Mouse (Mus musculus) forebrain, embryonic 13.5 days (tissue): Measurements from ENCODE around the gene Pld2. TPM values are rescaled to one million over a fixed set of nuclear protein-coding genes. Genes with fewer than 3 reads are reported as not detected.
A peak's percentile ranks its signal among the peaks of the same experiment; 100 is the strongest.

ENCODE experiments used
- ATAC-seq: fragments of 200-750 bp; cut with Nextera tagmentation; 2 replicates; pipeline ENCODE4 v1.8.0; 2017
- H3K27ac ChIP-seq: fragments of 300-500 bp; sonication (generic); 2 replicates; pipeline ENCODE4 v1.5.1; 2015; ENCODE audit warnings: inconsistent platforms, mild to moderate bottlenecking, moderate library complexity
- H3K27me3 ChIP-seq: fragments of 300-500 bp; sonication (generic); 2 replicates; pipeline ENCODE4 v1.6.1; 2015; ENCODE audit warnings: mild to moderate bottlenecking, inconsistent platforms
- H3K36me3 ChIP-seq: fragments of 300-500 bp; sonication (generic); 2 replicates; pipeline ENCODE4 v1.6.1; 2015; ENCODE audit warnings: mild to moderate bottlenecking, inconsistent platforms; ENCODE audit not compliant: poor library complexity, severe bottlenecking
- H3K4me1 ChIP-seq: fragments of 300-500 bp; sonication (generic); 2 replicates; pipeline ENCODE4 v1.6.1; 2015; ENCODE audit warnings: inconsistent platforms
- H3K4me2 ChIP-seq: fragments of 300-500 bp; sonication (generic); 2 replicates; pipeline ENCODE4 v1.6.1; 2015; ENCODE audit warnings: inconsistent platforms, mild to moderate bottlenecking, moderate library complexity
- H3K4me3 ChIP-seq: fragments of 300-500 bp; sonication (generic); 2 replicates; pipeline ENCODE4 v1.5.1; 2015; ENCODE audit warnings: mild to moderate bottlenecking, inconsistent platforms
- H3K9ac ChIP-seq: fragments of 300-500 bp; sonication (generic); 2 replicates; pipeline ENCODE4 v1.6.1; 2015; ENCODE audit warnings: mild to moderate bottlenecking, inconsistent platforms
- H3K9me3 ChIP-seq: fragments of 300-500 bp; sonication (generic); replicated peaks from 2 replicates; pipeline ENCODE4 v1.6.1; 2016; ENCODE audit warnings: inconsistent platforms
- WGBS: fragments of 180-500 bp; shearing (Covaris S2); methylation state at CpG from one replicate; pipeline ENCODE4 v1.1.7; 2015; 5-methylcytosine and 5-hydroxymethylcytosine counted together
- polyA plus RNA-seq: library from polyadenylated mRNA; unstranded; fragments of >200 nt; fragmentation: Nextera tagmentation; extraction: Ambion mirVana; gene quantifications from 2 replicates; pipeline ENCODE4 v1.2.1, GENCODE M21; 2015

The Pld2 gene
- polyA plus RNA-seq, 1 experiment from 2014 or later: 2.9 TPM

DNA sequence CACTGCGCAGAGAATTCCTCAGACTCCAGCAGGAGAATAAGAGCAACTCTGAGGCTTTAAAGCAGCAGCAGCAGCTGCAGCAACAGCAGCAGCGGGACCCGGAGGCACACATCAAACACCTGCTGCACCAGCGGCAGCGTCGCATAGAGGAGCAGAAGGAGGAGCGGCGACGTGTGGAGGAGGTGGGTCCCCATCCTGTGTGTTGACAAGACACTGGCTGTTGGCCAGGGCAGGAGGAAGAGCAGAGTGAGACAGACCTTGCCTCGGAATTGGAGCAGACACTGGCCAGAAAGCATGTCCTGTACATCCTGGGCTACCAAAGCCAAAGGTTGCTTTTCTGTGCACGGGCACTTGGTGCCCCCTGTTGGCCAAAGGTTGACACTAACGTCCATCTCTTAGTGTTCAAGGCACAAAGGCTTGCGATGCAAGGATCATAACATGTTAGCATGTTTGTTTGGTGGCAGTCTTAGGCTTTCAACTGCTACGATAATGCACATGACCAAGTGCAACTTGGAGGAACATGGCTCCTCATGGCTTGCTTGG is 65.2 kb downstream of the Pld2 start:
- WGBS: 61% methylated on average over 14 of the region's 14 CpGs
- no peaks in the 10 kb centered on the region for H3K9me3 ChIP-seq
- peak overlapping the region; percentile 31; the same call in 1 of the 2 replicates for H3K27ac ChIP-seq
- no peak overlapping the region for H3K4me2 ChIP-seq
- no peak for ATAC-seq
- H3K4me3 ChIP-seq: no peak overlapping the region
- no peaks in the 10 kb centered on the region for H3K27me3 ChIP-seq
- peaks cover 86% of the 10 kb centered on the region for H3K36me3 ChIP-seq
- H3K4me1 ChIP-seq: no peaks in the 10 kb centered on the region
- H3K9ac ChIP-seq: no peak overlapping the region

DNA sequence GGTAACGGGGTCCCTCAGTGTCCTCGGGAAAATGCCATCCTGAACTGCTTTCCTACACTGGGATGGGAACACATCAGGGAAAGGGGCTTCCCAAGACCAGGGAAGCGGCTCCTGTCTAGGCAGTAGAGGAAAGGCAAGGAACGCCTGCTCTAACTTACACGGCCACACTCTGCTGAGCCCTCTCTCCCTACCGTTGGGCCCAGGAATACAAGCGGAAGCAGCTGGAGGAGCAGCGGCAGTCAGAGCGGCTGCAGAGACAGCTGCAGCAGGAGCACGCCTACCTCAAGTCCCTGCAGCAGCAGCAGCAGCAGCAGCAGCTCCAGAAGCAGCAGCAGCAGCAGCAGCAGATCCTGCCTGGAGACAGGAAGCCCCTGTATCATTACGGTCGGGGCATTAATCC is 66.9 kb downstream of the Pld2 start:
- WGBS: 79% methylated on average over 12 of the region's 12 CpGs

GRCm38 (mm10) chr11:70607611-70608010 is 67.7 kb downstream of the Pld2 start:
- Histone ChIP-seq H3K27me3 (no peaks in the 10 kb centered on the region), H3K9ac (no peak overlapping the region), H3K4me1 (no peaks in the 10 kb centered on the region), H3K4me3 (no peak overlapping the region), H3K36me3 (peaks cover 97% of the 10 kb centered on the region), H3K27ac (no peak overlapping the region), H3K9me3 (no peaks in the 10 kb centered on the region), H3K4me2 (no peak overlapping the region)
- no peak for ATAC-seq
- 87% methylated on average over 9 of the region's 9 CpGs for WGBS

More for the DNA sequence above, 66.9 kb downstream of the Pld2 start:
- no peaks in the 10 kb centered on the region for H3K27me3 ChIP-seq
- no peak for ATAC-seq
- H3K9me3 ChIP-seq: no peaks in the 10 kb centered on the region
- peaks cover 98% of the 10 kb centered on the region for H3K36me3 ChIP-seq
- no peaks in the 10 kb centered on the region for H3K4me1 ChIP-seq
- H3K4me2 ChIP-seq: no peak overlapping the region
- no peak overlapping the region for H3K9ac ChIP-seq
- H3K27ac ChIP-seq: no peak overlapping the region
- no peak overlapping the region for H3K4me3 ChIP-seq

Other genes starting within 250 kb of the Pld2 start
- not detected in 2 replicates for gene Alox12e, start 217.4 kb upstream of the Pld2 start, polyA plus RNA-seq
- gene Alox15, start 188.0 kb upstream of the Pld2 start, polyA plus RNA-seq: 0.15 TPM in 1 of 2 replicates, not detected in the other
- gene Pelp1, start 130.0 kb upstream of the Pld2 start, polyA plus RNA-seq: 32.0 and 36.3 TPM in 2 replicates
- 33.0 and 33.2 TPM in 2 replicates for gene Arrb2, start 107.4 kb upstream of the Pld2 start, polyA plus RNA-seq
- 36.6 and 40.8 TPM in 2 replicates for gene Med11, start 88.1 kb upstream of the Pld2 start, polyA plus RNA-seq
- gene Zmynd15, start 80.6 kb upstream of the Pld2 start, polyA plus RNA-seq: 0.37 and 0.58 TPM in 2 replicates
- gene Cxcl16, start 80.1 kb upstream of the Pld2 start, polyA plus RNA-seq: 0.71 and 0.83 TPM in 2 replicates
- gene Tm4sf5, start 34.8 kb upstream of the Pld2 start, polyA plus RNA-seq: 0.17 and 0.30 TPM in 2 replicates
- 0.57 TPM in 1 of 2 replicates, not detected in the other for gene Vmo1, start 25.4 kb upstream of the Pld2 start, polyA plus RNA-seq
- not detected in 2 replicates for gene Gltpd2, start 20.9 kb upstream of the Pld2 start, polyA plus RNA-seq
- gene Psmb6, start 14.7 kb upstream of the Pld2 start, polyA plus RNA-seq: 912 and 933 TPM in 2 replicates
- not detected in 2 replicates for gene Gm40193, start 7.1 kb upstream of the Pld2 start, polyA plus RNA-seq
- gene Mink1, start 22.8 kb downstream of the Pld2 start, polyA plus RNA-seq: 10.6 and 11.2 TPM in 2 replicates
- gene 4930544D05Rik, start 75.8 kb downstream of the Pld2 start, polyA plus RNA-seq: not detected in 2 replicates
- gene Chrne, start 79.2 kb downstream of the Pld2 start, polyA plus RNA-seq: not detected in 2 replicates
- gene Gp1ba, start 99.1 kb downstream of the Pld2 start, polyA plus RNA-seq: 0.15 and 0.30 TPM in 2 replicates
- 108 and 119 TPM in 2 replicates for gene Rnf167, start 107.2 kb downstream of the Pld2 start, polyA plus RNA-seq
- gene Slc25a11, start 107.4 kb downstream of the Pld2 start, polyA plus RNA-seq: 156 and 165 TPM in 2 replicates
- gene Pfn1, start 114.6 kb downstream of the Pld2 start, polyA plus RNA-seq: 919 and 977 TPM in 2 replicates
- gene Eno3, start 117.1 kb downstream of the Pld2 start, polyA plus RNA-seq: 7.1 and 7.4 TPM in 2 replicates
- gene Spag7, start 129.4 kb downstream of the Pld2 start, polyA plus RNA-seq: 173 and 177 TPM in 2 replicates
- 11.9 and 13.9 TPM in 2 replicates for gene Camta2, start 148.0 kb downstream of the Pld2 start, polyA plus RNA-seq
- gene Inca1, start 160.1 kb downstream of the Pld2 start, polyA plus RNA-seq: 0.87 and 0.89 TPM in 2 replicates
- 1.3 and 1.5 TPM in 2 replicates for gene Kif1c, start 160.5 kb downstream of the Pld2 start, polyA plus RNA-seq
- gene Zfp3, start 224.1 kb downstream of the Pld2 start, polyA plus RNA-seq: 11.5 and 13.4 TPM in 2 replicates